Mouse (Mus musculus) T-cell, adult 66 days (primary cell): ENCODE data around the gene Olfr433. TPM values are rescaled to one million over a fixed set of nuclear protein-coding genes. Genes with fewer than 3 reads are reported as not detected.

Experiments used
- total RNA-seq, 2 experiments: library from RNA; stranded (reverse); gene quantifications; 3 replicates in 1 of 2; 4 replicates in 1 of 2; pipeline ENCODE4 v1.2.4; 2023

The Olfr433 gene
- total RNA-seq, result not detected

GRCm38 (mm10) chr1:174040523-174041177, at the start of gene Olfr433:
TSS of gene Olfr433 (plus strand) at chr1:174040705.

GRCm38 (mm10) chr1:174031698-174032097, 8.8 kb upstream of the Olfr433 start, which contains the start of gene Ifi205:
TSS of gene Ifi205 (minus strand) at chr1:174031810.

GRCm38 (mm10) chr1:174048893-174049292, 8.4 kb downstream of the Olfr433 start, which contains the start of gene Olfr432:
TSS of gene Olfr432 (plus strand) at chr1:174049205.

GRCm38 (mm10) chr1:174066305-174066704, 25.8 kb downstream of the Olfr433 start, which contains the start of gene Olfr430:
TSS of gene Olfr430 (plus strand) at chr1:174066605.

GRCm38 (mm10) chr1:174084031-174084430, 43.5 kb downstream of the Olfr433 start, which contains the start of gene Olfr429:
TSS of gene Olfr429 (plus strand) at chr1:174084331.

Other genes with a start within 250 kb of the Olfr433 start
- gene Ifi211, start 127.7 kb upstream of the Olfr433 start, total RNA-seq, result under 1 TPM in 1 of 2 experiments, not detected in 1; 0.47 TPM
- 100 to 1,000 TPM; 244 to 315 TPM for gene Mndal, start 98.2 kb upstream of the Olfr433 start, total RNA-seq
- gene Ifi203, start 98.0 kb upstream of the Olfr433 start, total RNA-seq, result 100 to 1,000 TPM; 185 to 212 TPM
- gene Ifi202b, start 58.0 kb upstream of the Olfr433 start, total RNA-seq, result not detected
- gene Ifi205, start 8.9 kb upstream of the Olfr433 start, total RNA-seq, result 1 to 10 TPM; 3.6 to 5.8 TPM
- gene Olfr432, start 8.5 kb downstream of the Olfr433 start, total RNA-seq, result not detected
- not detected for gene Olfr430, start 25.9 kb downstream of the Olfr433 start, total RNA-seq
- gene Olfr429, start 43.6 kb downstream of the Olfr433 start, total RNA-seq, result not detected
- not detected for gene Olfr427, start 56.2 kb downstream of the Olfr433 start, total RNA-seq
- gene Olfr231, start 80.5 kb downstream of the Olfr433 start, total RNA-seq, result not detected
- gene Olfr424, start 90.8 kb downstream of the Olfr433 start, total RNA-seq, result not detected
- not detected for gene Olfr420, start 114.9 kb downstream of the Olfr433 start, total RNA-seq
- gene Spta1, start 132.1 kb downstream of the Olfr433 start, total RNA-seq, result under 1 TPM in 1 of 2 experiments, not detected in 1; 0.12 TPM
- not detected for gene Olfr419, start 211.4 kb downstream of the Olfr433 start, total RNA-seq